Mouse (Mus musculus) thymus, adult 2 months (tissue): ENCODE results near the gene Txndc11.

ENCODE experiments used
- CTCF ChIP-seq: fragments of 200-500 bp; IDR thresholded peaks from 2 replicates; pipeline ENCODE4 v1.5.1; 2012; ENCODE audit warnings: mild to moderate bottlenecking, control low read depth, low read length, moderate library complexity, borderline replicate concordance; ENCODE audit not compliant: control insufficient read depth, poor library complexity, insufficient read depth; ENCODE audit errors: extremely low read depth
- POLR2A ChIP-seq: fragments of 200-500 bp; IDR thresholded peaks from 2 replicates; pipeline ENCODE4 v1.6.1; 2012; ENCODE audit warnings: mild to moderate bottlenecking, low read length, control low read depth, moderate library complexity; ENCODE audit not compliant: control insufficient read depth, poor library complexity, insufficient read depth; ENCODE audit errors: extremely low read depth

GRCm38 (mm10) chr16:11072454-11072853, 62.0 kb downstream of the Txndc11 start:
- TF ChIP-seq CTCF (0 out of 2 replicates have a peak, but pooled peaks have one; percentile 4), POLR2A (no peak)
